Comparison of ENCODE assay signal across 9 mouse cellular contexts in the genomic region with DNA sequence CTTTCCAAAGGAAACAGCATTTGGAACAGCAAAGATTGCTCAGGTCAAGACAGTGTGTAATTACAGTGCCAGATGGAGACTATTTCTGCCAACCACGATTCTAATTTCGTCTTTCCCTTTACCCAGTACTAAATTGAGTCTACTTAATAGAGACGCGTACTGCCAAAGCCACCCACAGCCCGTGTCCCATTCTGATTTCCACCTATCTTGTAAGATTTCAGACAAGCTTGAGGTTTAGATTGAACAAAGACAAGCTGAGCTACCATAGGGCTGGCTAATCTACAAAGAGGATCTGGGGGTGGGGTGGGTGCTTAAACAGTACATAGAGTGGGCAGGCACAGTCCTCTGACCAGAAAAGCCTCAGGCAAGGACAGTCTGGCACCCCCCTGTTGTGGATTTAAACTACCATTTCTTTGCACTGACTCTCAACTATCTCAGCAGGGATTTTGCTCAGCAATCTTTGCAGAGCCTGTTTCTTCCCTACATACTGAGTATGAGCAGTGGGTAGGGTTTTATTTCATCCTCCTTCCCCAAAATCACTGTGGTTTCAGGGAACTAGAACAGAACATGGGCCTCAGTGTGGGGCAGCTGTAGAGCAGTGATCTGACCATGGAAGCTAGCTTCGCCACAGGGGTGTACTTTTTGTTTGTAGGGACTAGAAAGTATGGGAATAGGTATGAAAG. TPM values are rescaled to one million over a fixed set of nuclear protein-coding genes. Genes with fewer than 3 reads are reported as not detected.
A peak's percentile ranks its signal among the peaks of the same experiment; 100 is the strongest.
DNase-seq lines count a peak whose midpoint lies in the region; ATAC-seq lines count a peak whose summit lies in the region.
"Had no signal": no experiment of that assay in that cellular context is flagged by ENCODE, and none has a peak within 500 bp of the region (broad histone marks: within the 10 kb centered on the region; RNA-seq: fewer than 3 reads in every experiment).

No protein-coding gene starts in this region.

- no peak for DNase-seq in hindbrain, embryonic 14.5 days (ENCODE audit: low spot score)
- peak; percentile 75 for DNase-seq in cerebellum, adult 8-10 months
- peak; percentile 40 to 43 for DNase-seq in heart, postnatal 10 days
- DNase-seq in adrenal gland, adult (ENCODE audit: inconsistent age in 2 of 2, low spot score in 1 of 2): no peak
- no peak for DNase-seq in adrenal gland, adult 2 months
- no peak for DNase-seq in adipocyte (ENCODE audit: low spot score)

- no peak overlapping the region for H3K4me3 ChIP-seq in hindbrain, embryonic 14.5 days (replicated peaks; ENCODE audit: low read length)
- no peak overlapping the region for H3K4me3 ChIP-seq in hindbrain, embryonic 12.5 days
- no peak overlapping the region for H3K4me3 ChIP-seq in midbrain, embryonic 16.5 days (ENCODE audit: low read depth, low read length)

- H3K36me3 ChIP-seq in hindbrain, embryonic 14.5 days (replicated peaks; ENCODE audit: control insufficient read depth, insufficient read depth): no peaks in the 10 kb centered on the region
- no peaks in the 10 kb centered on the region for H3K36me3 ChIP-seq in hindbrain, embryonic 12.5 days
- no peaks in the 10 kb centered on the region for H3K36me3 ChIP-seq in midbrain, embryonic 16.5 days (ENCODE audit: control insufficient read depth, insufficient read depth, low read length)
- H3K36me3 ChIP-seq: stomach, embryonic 15.5 days had no signal

- intact Hi-C loops in heart, postnatal 10 days (cut with DNase I): loop anchor here (5.0 kb wide), 2 partner anchors 115 to 135 kb away; no protein-coding TSS in a partner anchor

- H3K4me2 ChIP-seq in hindbrain, embryonic 14.5 days (replicated peaks): no peak overlapping the region; the same call in 1 of the 2 replicates
- no peak overlapping the region for H3K4me2 ChIP-seq in hindbrain, embryonic 12.5 days (replicated peaks)
- H3K4me2 ChIP-seq in midbrain, embryonic 16.5 days (ENCODE audit: low read length): peak overlapping the region; percentile 48

- WGBS in hindbrain, embryonic 14.5 days: 59% methylated on average over 6 of the region's 6 CpGs
- WGBS in hindbrain, embryonic 12.5 days: 76% methylated on average over 6 of the region's 6 CpGs
- 38% methylated on average over 6 of the region's 6 CpGs for WGBS in midbrain, embryonic 16.5 days

- no peaks in the 10 kb centered on the region for H3K9me3 ChIP-seq in hindbrain, embryonic 14.5 days (ENCODE audit: control insufficient read depth, low read length)
- no peaks in the 10 kb centered on the region for H3K9me3 ChIP-seq in hindbrain, embryonic 12.5 days (replicated peaks)
- no peaks in the 10 kb centered on the region for H3K9me3 ChIP-seq in midbrain, embryonic 16.5 days (replicated peaks; ENCODE audit: control insufficient read depth, low read length, poor library complexity, severe bottlenecking)
- H3K9me3 ChIP-seq: stomach, embryonic 15.5 days had no signal

- no peak overlapping the region for H3K9ac ChIP-seq in hindbrain, embryonic 14.5 days
- no peak overlapping the region for H3K9ac ChIP-seq in hindbrain, embryonic 12.5 days
- no peak overlapping the region; the same call in 1 of the 2 replicates for H3K9ac ChIP-seq in midbrain, embryonic 16.5 days (ENCODE audit: low read depth, low read length)
- H3K9ac ChIP-seq: stomach, embryonic 15.5 days had no signal

- no peaks in the 10 kb centered on the region for H3K27me3 ChIP-seq in hindbrain, embryonic 14.5 days (ENCODE audit: control insufficient read depth, insufficient read depth, low read length)
- no peaks in the 10 kb centered on the region for H3K27me3 ChIP-seq in hindbrain, embryonic 12.5 days
- H3K27me3 ChIP-seq in midbrain, embryonic 16.5 days (ENCODE audit: control insufficient read depth, insufficient read depth, low read depth, low read length): no peaks in the 10 kb centered on the region

- peaks cover 8% of the 10 kb centered on the region; the same call in 1 of the 2 replicates for H3K4me1 ChIP-seq in hindbrain, embryonic 14.5 days (replicated peaks; ENCODE audit: control insufficient read depth, insufficient read depth, low read length)
- H3K4me1 ChIP-seq in hindbrain, embryonic 12.5 days: peaks cover 12% of the 10 kb centered on the region
- H3K4me1 ChIP-seq in midbrain, embryonic 16.5 days (ENCODE audit: control insufficient read depth, insufficient read depth, low read length): peaks cover 15% of the 10 kb centered on the region

- ATAC-seq in hindbrain, embryonic 14.5 days (ENCODE audit: low FRiP score): no peak
- no peak for ATAC-seq in hindbrain, embryonic 12.5 days (ENCODE audit: low FRiP score)
- peak; percentile 68; the same call in 1 of the 2 replicates for ATAC-seq in midbrain, embryonic 16.5 days

- H3K27ac ChIP-seq in hindbrain, embryonic 14.5 days: peak overlapping the region; percentile 44
- H3K27ac ChIP-seq in hindbrain, embryonic 12.5 days: no peak overlapping the region
- peak overlapping the region; percentile 51 for H3K27ac ChIP-seq in midbrain, embryonic 16.5 days (ENCODE audit: low read length)
- H3K27ac ChIP-seq: stomach, embryonic 15.5 days had no signal

RNA-seq across cellular contexts. Expression of a gene that starts 44.4 kb away (rescaled TPM):
- polyA plus RNA-seq in hindbrain, embryonic 14.5 days (2014; fragmentation: Nextera tagmentation; extraction: Ambion mirVana): 1.5 and 1.9 TPM in 2 replicates
- polyA plus RNA-seq in hindbrain, embryonic 12.5 days (2016; fragmentation: Nextera tagmentation; extraction: Ambion mirVana): 2.0 and 2.3 TPM in 2 replicates
- under 1 TPM; 0.15 to 0.24 TPM for total RNA-seq in heart, postnatal 10 days (2021)
- 3.0 and 3.6 TPM in 2 replicates for polyA plus RNA-seq in midbrain, embryonic 16.5 days (2015; fragmentation: Nextera tagmentation; extraction: Ambion mirVana)
- total RNA-seq in adrenal gland, adult 2 months (2021): 1 to 10 TPM; 1.5 to 1.6 TPM
- polyA plus RNA-seq in adrenal gland, adult 2 months (2012; rRNA removed): 0.15 and 0.28 TPM in 2 replicates

Comparison
In these comparisons a context has a peak if more than half of its experiments do, and no peak if none do; other contexts are left out.
1. DNase-seq: peak in cerebellum, adult 8-10 months (single experiment) and heart, postnatal 10 days (2 of 2); none in hindbrain, embryonic 14.5 days (single experiment), adrenal gland, adult (0 of 2), adrenal gland, adult 2 months (single experiment) and adipocyte (single experiment).